Comparison of ENCODE assay signal across 8 mouse cellular contexts in genomic region chr16:13940139-13940846, GRCm38 (mm10). TPM values are rescaled to one million over a fixed set of nuclear protein-coding genes. Genes with fewer than 3 reads are reported as not detected.
DNase-seq lines count a peak whose midpoint lies in the region; ATAC-seq lines count a peak whose summit lies in the region.

No protein-coding gene starts in this region.

- peak overlapping the region; percentile 59 for H3K9ac ChIP-seq in midbrain, embryonic 11.5 days (ENCODE audit: low read length)
- H3K9ac ChIP-seq in stomach, embryonic 14.5 days (replicated peaks; ENCODE audit: low read depth, low read length): peak overlapping the region; percentile 31

- H3K4me2 ChIP-seq in midbrain, embryonic 11.5 days: peak overlapping the region; percentile 94
- H3K4me2 ChIP-seq in stomach, embryonic 14.5 days (replicated peaks; ENCODE audit: low read depth, low read length): peak overlapping the region; percentile 99

- no peaks in the 10 kb centered on the region for H3K9me3 ChIP-seq in midbrain, embryonic 11.5 days (ENCODE audit: control insufficient read depth, low read length)
- no peaks in the 10 kb centered on the region for H3K9me3 ChIP-seq in stomach, embryonic 14.5 days (ENCODE audit: control insufficient read depth, low read depth, low read length)

- no peaks in the 10 kb centered on the region for H3K36me3 ChIP-seq in midbrain, embryonic 11.5 days (ENCODE audit: control insufficient read depth, insufficient read depth, low read length)
- H3K36me3 ChIP-seq in stomach, embryonic 14.5 days (ENCODE audit: control insufficient read depth, insufficient read depth, low read length): no peaks in the 10 kb centered on the region

- 4% methylated on average over 28 of the region's 28 CpGs for WGBS in midbrain, embryonic 11.5 days
- WGBS in stomach, embryonic 14.5 days: 5% methylated on average over 28 of the region's 28 CpGs

- peaks cover 5% of the 10 kb centered on the region; the same call in 1 of the 2 replicates for H3K27me3 ChIP-seq in midbrain, embryonic 11.5 days (ENCODE audit: control insufficient read depth, insufficient read depth, low read length)
- H3K27me3 ChIP-seq in stomach, embryonic 14.5 days (ENCODE audit: control insufficient read depth, insufficient read depth, low read length): no peaks in the 10 kb centered on the region

- ATAC-seq in midbrain, embryonic 11.5 days (ENCODE audit: low FRiP score): peak; percentile 98
- ATAC-seq in stomach, embryonic 14.5 days (ENCODE audit: insufficient number of reproducible peaks, insufficient read depth, low FRiP score, low read depth): peak; percentile 92

- intact Hi-C loops in left cerebral cortex, postnatal 36 days (cut with DNase I): loop anchor here (5.0 kb wide), 1 partner anchor 47 kb away; the partner anchor contains the start of genes 2900011O08Rik and Ifitm7

- H3K4me3 ChIP-seq in midbrain, embryonic 11.5 days (ENCODE audit: low read depth, low read length): peak overlapping the region; percentile 60
- H3K4me3 ChIP-seq in stomach, embryonic 14.5 days (ENCODE audit: low read depth, low read length): peak overlapping the region; percentile 50

- H3K27ac ChIP-seq in midbrain, embryonic 11.5 days (ENCODE audit: low read depth, low read length): no peak overlapping the region
- no peak overlapping the region for H3K27ac ChIP-seq in stomach, embryonic 14.5 days (ENCODE audit: low read length)

- peak; percentile 67 to 74 for DNase-seq in adrenal gland, postnatal 36 days
- DNase-seq in embryo, embryonic 11 days: peak; percentile 82
- DNase-seq in gastrocnemius, postnatal 4 days (ENCODE audit: low spot score in 2 of 2): peak; percentile 14 to 21
- peak; percentile 89 to 90 for DNase-seq in kidney, adult 8-10 months
- DNase-seq in left cerebral cortex, postnatal 36 days (ENCODE audit: low spot score in 2 of 2): peak; percentile 81 to 86
- DNase-seq in midbrain, embryonic 11.5 days (ENCODE audit: low spot score, missing footprints): peak; percentile 92
- DNase-seq in thymus, postnatal 10 days (ENCODE audit: low spot score in 2 of 2): no peak

- H3K4me1 ChIP-seq in midbrain, embryonic 11.5 days (ENCODE audit: control insufficient read depth, insufficient read depth, low read length): 0 out of 2 replicates have a peak, but pooled peaks cover 2% of the 10 kb centered on the region
- H3K4me1 ChIP-seq in stomach, embryonic 14.5 days (ENCODE audit: control insufficient read depth, insufficient read depth, low read length): no peaks in the 10 kb centered on the region

RNA-seq across cellular contexts. Expression of gene Mpv17l, which starts 37.3 kb away (rescaled TPM):
- total RNA-seq in adrenal gland, postnatal 36 days (2021): 10 to 100 TPM in 1 of 2 experiments, 1 to 10 TPM in 1; 9.1 to 12.7 TPM
- total RNA-seq in gastrocnemius, postnatal 4 days (2021): 1 to 10 TPM; 1.9 to 3.5 TPM
- 10 to 100 TPM; 68.1 to 70.6 TPM for total RNA-seq in left cerebral cortex, postnatal 36 days (2021)
- polyA plus RNA-seq in midbrain, embryonic 11.5 days (2014; fragmentation: Nextera tagmentation; extraction: Ambion mirVana): 3.4 and 4.1 TPM in 2 replicates
- polyA plus RNA-seq in stomach, embryonic 14.5 days (2014; fragmentation: Nextera tagmentation; extraction: Ambion mirVana): 6.9 and 9.7 TPM in 2 replicates

RNA-seq across cellular contexts. Expression of gene Pdxdc1, which starts 37.4 kb away (rescaled TPM):
- 10 to 100 TPM; 82.9 to 90.9 TPM for total RNA-seq in adrenal gland, postnatal 36 days (2021)
- total RNA-seq in gastrocnemius, postnatal 4 days (2021): 10 to 100 TPM; 57.9 to 73.5 TPM
- total RNA-seq in left cerebral cortex, postnatal 36 days (2021): 10 to 100 TPM; 72.7 to 81.6 TPM
- polyA plus RNA-seq in midbrain, embryonic 11.5 days (2014; fragmentation: Nextera tagmentation; extraction: Ambion mirVana): 68.0 and 76.1 TPM in 2 replicates
- polyA plus RNA-seq in stomach, embryonic 14.5 days (2014; fragmentation: Nextera tagmentation; extraction: Ambion mirVana): 103 and 113 TPM in 2 replicates

RNA-seq across cellular contexts. Expression of gene 2900011O08Rik, which starts 46.1 kb away (rescaled TPM):
- 1 to 10 TPM; 1.1 to 1.6 TPM for total RNA-seq in adrenal gland, postnatal 36 days (2021)
- total RNA-seq in gastrocnemius, postnatal 4 days (2021): under 1 TPM; 0.20 to 0.36 TPM
- 100 to 1,000 TPM; 267 to 303 TPM for total RNA-seq in left cerebral cortex, postnatal 36 days (2021)
- 25.3 and 28.1 TPM in 2 replicates for polyA plus RNA-seq in midbrain, embryonic 11.5 days (2014; fragmentation: Nextera tagmentation; extraction: Ambion mirVana)
- polyA plus RNA-seq in stomach, embryonic 14.5 days (2014; fragmentation: Nextera tagmentation; extraction: Ambion mirVana): 2.5 and 3.2 TPM in 2 replicates

RNA-seq across cellular contexts. Expression of gene Ifitm7, which starts 46.4 kb away (rescaled TPM):
- total RNA-seq in adrenal gland, postnatal 36 days (2021): not detected
- total RNA-seq in gastrocnemius, postnatal 4 days (2021): not detected
- 1 to 10 TPM in 1 of 2 experiments, under 1 TPM in 1; 0.79 to 2.1 TPM for total RNA-seq in left cerebral cortex, postnatal 36 days (2021)
- polyA plus RNA-seq in midbrain, embryonic 11.5 days (2014; fragmentation: Nextera tagmentation; extraction: Ambion mirVana): 0.23 and 0.74 TPM in 2 replicates
- polyA plus RNA-seq in stomach, embryonic 14.5 days (2014; fragmentation: Nextera tagmentation; extraction: Ambion mirVana): not detected in 2 replicates

Comparison
In these comparisons a context has a peak if more than half of its experiments do, and no peak if none do; other contexts are left out.
1. DNase-seq: peak in adrenal gland, postnatal 36 days (2 of 2), embryo, embryonic 11 days (single experiment), gastrocnemius, postnatal 4 days (2 of 2), kidney, adult 8-10 months (2 of 2), left cerebral cortex, postnatal 36 days (2 of 2) and midbrain, embryonic 11.5 days (single experiment); none in thymus, postnatal 10 days (0 of 2).
2. RNA of gene Mpv17l, which starts 37.3 kb away (total RNA-seq): 68.1 to 70.6 TPM in left cerebral cortex, postnatal 36 days; 9.1 to 12.7 TPM in adrenal gland, postnatal 36 days and 1.9 to 3.5 TPM in gastrocnemius, postnatal 4 days; every median in the first group is over 4 times any median in the second.
3. RNA of gene 2900011O08Rik, which starts 46.1 kb away (total RNA-seq): 267 to 303 TPM in left cerebral cortex, postnatal 36 days; 1.1 to 1.6 TPM in adrenal gland, postnatal 36 days and 0.20 to 0.36 TPM in gastrocnemius, postnatal 4 days; every median in the first group is over 100 times any median in the second.